Mouse (Mus musculus) embryo, embryonic 11 days (tissue): Measurements from ENCODE around the gene Oog2.
"Not testable (repeated sequence)": the region's sequence is repeated elsewhere in the genome, so short reads cannot be mapped to it uniquely, and the experiment has no call there.

ENCODE experiments used
- DNase-seq: peaks from one replicate; pipeline ENCODE4 v3.0.0-alpha.2; 2015

Gene Oog2

GRCm38 (mm10) chr4:144190419-144190818 lies at the start of gene Oog2:
Gene Oog2, plus strand, starts transcription at chr4:144190719.
- DNase-seq = no peak

DNA sequence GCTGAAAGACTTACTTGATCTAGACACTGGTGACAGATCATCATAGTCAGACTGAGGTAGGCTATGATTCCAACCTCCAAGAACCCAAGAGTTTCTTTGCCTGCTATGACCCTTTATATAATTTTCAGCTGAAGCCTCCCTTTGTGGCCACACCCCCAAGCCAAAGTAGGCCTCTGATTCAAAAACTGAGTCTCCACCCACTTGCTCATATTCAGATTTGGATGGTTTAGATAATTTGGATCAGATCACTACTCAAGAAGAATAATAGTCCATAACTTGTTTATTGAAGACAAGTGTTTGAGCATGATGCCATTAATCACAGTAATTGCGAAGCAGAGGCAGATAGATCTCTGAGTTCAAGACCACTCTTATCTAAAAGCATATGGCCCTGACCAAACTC lies 28.0 kb upstream of the Oog2 start, which contains the start of gene Oog3:
TSS of gene Oog3 (minus strand) at position 101 of the 400 bp plus-strand sequence.
- DNase-seq = no peak

DNA sequence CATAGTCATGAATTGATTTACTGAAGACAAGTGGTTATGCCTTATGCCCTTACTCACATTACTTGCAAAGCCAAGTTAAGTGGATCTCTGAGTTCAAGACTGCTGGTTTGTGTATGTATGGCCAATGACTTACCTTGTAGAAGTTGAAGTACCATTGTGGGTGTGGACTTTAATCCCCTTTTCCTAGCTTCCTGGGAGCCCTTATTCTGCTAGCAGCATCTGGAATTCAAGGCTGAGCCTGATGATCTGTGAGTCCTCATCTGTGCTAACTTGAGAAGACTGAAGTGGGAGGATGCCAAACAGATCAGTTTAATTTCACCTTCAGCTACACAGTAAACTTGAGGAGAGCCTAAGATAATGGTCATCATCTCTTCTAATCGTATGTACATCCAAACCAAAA lies 22.7 kb downstream of the Oog2 start, which contains the start of gene C87977:
TSS of gene C87977 (minus strand) at position 101 of the 400 bp plus-strand sequence.
- not testable (repeated sequence) for DNase-seq
